Mouse (Mus musculus) forebrain, postnatal 0 days (tissue): ENCODE results near the gene Fmo1. TPM values are rescaled to one million over a fixed set of nuclear protein-coding genes. Genes with fewer than 3 reads are reported as not detected.

Experiments used
- ATAC-seq: fragments of 200-750 bp; cut with Nextera tagmentation; 2 replicates; pipeline ENCODE4 v1.8.0; 2017; ENCODE audit warnings: mild to moderate bottlenecking, moderate library complexity
- DNase-seq: peaks from one replicate; pipeline ENCODE4 v3.0.0-alpha.2; 2015
- H3K27ac ChIP-seq: fragments of 300-500 bp; sonication (generic); 2 replicates; pipeline ENCODE4 v1.5.1; 2014; ENCODE audit warnings: low read depth, mild to moderate bottlenecking, antibody characterized with exemption, low read length, moderate library complexity, mixed read lengths
- H3K27me3 ChIP-seq: fragments of 300-500 bp; sonication (generic); 2 replicates; pipeline ENCODE4 v1.6.1; 2014; ENCODE audit warnings: mild to moderate bottlenecking, low read length, mixed read lengths; ENCODE audit not compliant: insufficient read depth
- H3K36me3 ChIP-seq: fragments of 300-500 bp; sonication (generic); 2 replicates; pipeline ENCODE4 v1.6.1; 2014; ENCODE audit warnings: mild to moderate bottlenecking, moderate library complexity; ENCODE audit not compliant: insufficient read depth
- H3K4me1 ChIP-seq: fragments of 300-500 bp; sonication (generic); 2 replicates; pipeline ENCODE4 v1.6.1; 2014; ENCODE audit warnings: antibody characterized with exemption; ENCODE audit not compliant: insufficient read depth
- H3K4me2 ChIP-seq: fragments of 300-500 bp; sonication (generic); 2 replicates; pipeline ENCODE4 v1.6.1; 2014; ENCODE audit warnings: low read depth, mild to moderate bottlenecking, moderate library complexity
- H3K4me3 ChIP-seq: fragments of 300-500 bp; sonication (generic); 2 replicates; pipeline ENCODE4 v1.5.1; 2014; ENCODE audit warnings: low read depth, low read length, mixed read lengths
- H3K9ac ChIP-seq: fragments of 300-500 bp; sonication (generic); 2 replicates; pipeline ENCODE4 v1.6.1; 2014; ENCODE audit warnings: mild to moderate bottlenecking
- H3K9me3 ChIP-seq: fragments of 300-500 bp; sonication (generic); 2 replicates; pipeline ENCODE4 v1.6.1; 2016; ENCODE audit warnings: low read length
- CTCF ChIP-seq: sonication (generic); IDR thresholded peaks from 2 replicates; pipeline ENCODE4 v1.5.1; 2016; ENCODE audit warnings: antibody characterized with exemption, control low read depth, low read depth
- WGBS: fragments of 180-500 bp; shearing (Covaris S2); extraction: QIAGEN DNeasy Blood & Tissue Kit; methylation state at CpG from one replicate; pipeline ENCODE4 v1.1.7; 2014; 5-methylcytosine and 5-hydroxymethylcytosine counted together
- polyA plus RNA-seq: library from polyadenylated mRNA; unstranded; fragments of >200 nt; fragmentation: Nextera tagmentation; extraction: Ambion mirVana; gene quantifications from 2 replicates; pipeline ENCODE4 v1.2.1, GENCODE M21; 2015
- total RNA-seq: library from RNA; depleted of rRNA; stranded (reverse); fragments of >200 nt; gene quantifications from 2 replicates; pipeline ENCODE4 v1.2.3, GENCODE M21; 2014

Fmo1 gene
- total and polyA plus RNA-seq, 2 experiments from 2014 or later, result 33.2 to 46.8 TPM

- H3K4me2 ChIP-seq, result no peak overlapping the region
- WGBS, result 95% methylated on average over 9 of the region's 9 CpGs
These were observed 26.2 kb downstream of the Fmo1 start for GRCm38 (mm10) chr1:162840211-162840610.

GRCm38 (mm10) chr1:162838976-162839375 is 27.4 kb downstream of the Fmo1 start:
- H3K27ac ChIP-seq, result no peak overlapping the region
- 97% methylated on average over 6 of the region's 6 CpGs for WGBS
- H3K27me3 ChIP-seq, result no peaks in the 10 kb centered on the region
- H3K4me2 ChIP-seq, result no peak overlapping the region
- TF ChIP-seq CTCF, result no peak
- H3K4me3 ChIP-seq, result no peak overlapping the region
- DNase-seq (no peak), ATAC-seq (no peak)
- H3K4me1 ChIP-seq, result no peaks in the 10 kb centered on the region
- H3K9me3 ChIP-seq, result no peaks in the 10 kb centered on the region
- H3K9ac ChIP-seq, result no peak overlapping the region
- H3K36me3 ChIP-seq, result no peaks in the 10 kb centered on the region

More at GRCm38 (mm10) chr1:162840211-162840610, 26.2 kb downstream of the Fmo1 start:
- Histone ChIP-seq H3K36me3 (no peaks in the 10 kb centered on the region), H3K4me3 (no peak overlapping the region), H3K27me3 (no peaks in the 10 kb centered on the region), H3K9me3 (no peaks in the 10 kb centered on the region), H3K9ac (no peak overlapping the region), H3K4me1 (no peaks in the 10 kb centered on the region), H3K27ac (no peak overlapping the region)
- TF ChIP-seq CTCF, result no peak
- ATAC-seq (no peak), DNase-seq (no peak)

- no peak for DNase-seq
- H3K4me1 ChIP-seq, result 0 out of 2 replicates have a peak, but pooled peaks cover 6% of the 10 kb centered on the region
- WGBS, result 79% methylated on average over 5 of the region's 5 CpGs
- no peaks in the 10 kb centered on the region for H3K27me3 ChIP-seq
- H3K27ac ChIP-seq, result no peak overlapping the region
- no peaks in the 10 kb centered on the region for H3K9me3 ChIP-seq
- ATAC-seq, result no peak
- H3K9ac ChIP-seq, result no peak overlapping the region
- H3K4me2 ChIP-seq, result no peak overlapping the region
- H3K4me3 ChIP-seq, result no peak overlapping the region
- H3K36me3 ChIP-seq, result 0 out of 2 replicates have a peak, but pooled peaks cover 3% of the 10 kb centered on the region
- no peak for TF ChIP-seq CTCF
These were observed 32.1 kb downstream of the Fmo1 start for GRCm38 (mm10) chr1:162834342-162834741.

DNA sequence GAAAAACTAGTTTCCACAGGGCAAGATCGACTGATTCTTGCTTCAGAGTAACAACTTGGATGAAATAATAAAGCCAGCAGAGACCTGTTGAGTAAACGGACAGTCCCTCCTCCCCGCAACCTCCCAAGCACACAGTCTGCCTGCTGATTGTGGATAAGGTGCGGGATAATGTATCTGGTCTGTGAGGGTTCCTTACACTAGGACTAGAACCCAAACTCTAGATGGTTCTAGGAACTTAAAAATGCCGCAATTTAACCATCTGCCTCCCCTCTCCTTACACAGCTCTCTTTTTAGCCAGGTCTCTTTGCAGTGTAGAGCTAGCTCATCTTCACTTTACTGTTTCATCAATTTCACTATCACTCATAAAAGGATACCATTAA is 33.8 kb downstream of the Fmo1 start:
- DNase-seq, result no peak
- H3K4me2 ChIP-seq, result peak overlapping the region; percentile 31
- 0 out of 2 replicates have a peak, but pooled peaks cover 3% of the 10 kb centered on the region for H3K36me3 ChIP-seq
- no peak overlapping the region for H3K27ac ChIP-seq
- TF ChIP-seq CTCF, result no peak
- 0 out of 2 replicates have a peak, but pooled peaks cover 6% of the 10 kb centered on the region for H3K4me1 ChIP-seq
- H3K27me3 ChIP-seq, result no peaks in the 10 kb centered on the region
- peak; percentile 45 for ATAC-seq
- 15% methylated on average over 5 of the region's 5 CpGs for whole genome bisulfite sequencing
- no peak overlapping the region for H3K9ac ChIP-seq
- no peak overlapping the region for H3K4me3 ChIP-seq
- H3K9me3 ChIP-seq, result no peaks in the 10 kb centered on the region

DNA sequence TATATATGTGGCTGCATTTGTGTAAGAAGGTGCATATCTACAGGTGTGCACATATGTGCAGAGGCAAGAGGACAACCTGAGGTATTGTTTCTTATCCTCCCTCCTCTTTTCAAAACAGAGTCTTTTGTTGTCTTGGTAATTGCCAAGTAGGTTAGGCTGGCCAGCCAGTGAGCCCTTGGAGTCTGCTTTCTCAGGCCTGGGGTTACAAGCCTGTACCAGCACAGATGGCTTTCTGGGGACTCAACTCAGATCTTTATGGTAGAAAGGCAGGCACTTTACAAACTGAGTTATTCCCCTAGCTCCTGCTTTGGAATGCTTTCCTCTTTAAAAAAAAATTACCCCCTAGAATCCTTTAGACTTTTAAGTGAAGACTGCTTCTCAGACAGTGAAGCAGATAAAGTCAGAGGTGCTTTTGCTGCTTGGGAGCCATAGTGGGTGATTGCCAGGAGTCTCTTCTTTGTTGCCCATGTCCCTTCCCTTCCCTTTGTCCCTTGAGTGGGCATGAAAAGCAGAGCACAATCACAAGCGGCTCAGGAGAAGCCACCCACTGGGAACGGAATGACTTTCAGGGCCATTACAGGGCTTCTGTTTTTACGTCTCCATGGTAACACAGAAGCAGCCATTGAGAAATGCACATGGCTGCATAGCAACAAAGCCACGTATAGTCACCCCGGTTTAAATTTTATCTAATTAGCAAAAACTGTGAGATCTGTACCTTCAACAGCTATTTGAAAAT is 34.4 kb downstream of the Fmo1 start:
- Histone ChIP-seq H3K27me3 (no peaks in the 10 kb centered on the region), H3K4me3 (no peak overlapping the region), H3K36me3 (0 out of 2 replicates have a peak, but pooled peaks cover 3% of the 10 kb centered on the region), H3K4me2 (peak overlapping the region; percentile 31), H3K27ac (peak overlapping the region; percentile 69), H3K4me1 (0 out of 2 replicates have a peak, but pooled peaks cover 6% of the 10 kb centered on the region), H3K9me3 (no peaks in the 10 kb centered on the region), H3K9ac (no peak overlapping the region)
- under 1% methylated on average over 5 of the region's 5 CpGs for WGBS
- ATAC-seq (peak; percentile 96), DNase-seq (peak; percentile 76)
- TF ChIP-seq CTCF, result no peak

DNA sequence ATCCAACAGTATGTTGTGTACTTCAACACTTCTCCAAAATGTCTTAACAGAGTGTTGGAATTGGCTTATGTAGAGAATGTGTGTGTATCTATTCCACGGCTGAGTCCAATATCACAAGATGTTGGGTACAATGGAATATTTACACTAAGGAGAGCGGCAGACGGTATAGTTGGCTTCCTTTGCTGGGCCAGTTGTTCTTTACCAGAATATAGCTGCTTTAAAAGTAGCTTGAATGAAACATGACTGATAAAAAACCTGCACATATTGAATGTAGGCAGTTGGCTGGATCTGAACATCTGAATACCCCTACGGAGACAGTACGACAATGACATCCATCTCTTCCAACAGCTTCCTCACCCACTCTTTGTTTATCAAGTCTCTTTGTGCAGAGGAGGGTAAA is 47.1 kb downstream of the Fmo1 start:
- H3K27me3 ChIP-seq, result no peaks in the 10 kb centered on the region
- no peaks in the 10 kb centered on the region for H3K4me1 ChIP-seq
- no peak overlapping the region for H3K9ac ChIP-seq
- H3K9me3 ChIP-seq, result no peaks in the 10 kb centered on the region
- 75% methylated on average over 5 of the region's 5 CpGs for WGBS
- H3K27ac ChIP-seq, result no peak overlapping the region
- ATAC-seq (peak; percentile 79), DNase-seq (peak; percentile 72)
- no peak overlapping the region for H3K4me3 ChIP-seq
- no peaks in the 10 kb centered on the region for H3K36me3 ChIP-seq
- no peak overlapping the region for H3K4me2 ChIP-seq
- TF ChIP-seq CTCF, result no peak

- Histone ChIP-seq H3K27me3 (no peaks in the 10 kb centered on the region), H3K9me3 (no peaks in the 10 kb centered on the region), H3K4me3 (no peak overlapping the region), H3K4me1 (no peaks in the 10 kb centered on the region), H3K9ac (no peak overlapping the region), H3K4me2 (no peak overlapping the region), H3K36me3 (no peaks in the 10 kb centered on the region), H3K27ac (no peak overlapping the region)
- no peak for TF ChIP-seq CTCF
- WGBS, result 76% methylated on average over 10 of the region's 10 CpGs
- DNase-seq (no peak), ATAC-seq (no peak)
These were observed 50.9 kb downstream of the Fmo1 start for GRCm38 (mm10) chr1:162815381-162816127.
